Mouse (Mus musculus) C2C12 (cell line): ENCODE measurements around the gene Kcnn3. TPM values are rescaled to one million over a fixed set of nuclear protein-coding genes. Genes with fewer than 3 reads are reported as not detected.

Experiments used
- H3K27me3 ChIP-seq: one replicate; pipeline ENCODE4 v1.6.1; 2011; ENCODE audit not compliant: control insufficient read depth, insufficient read depth, insufficient read length
- H3K36me3 ChIP-seq: one replicate; pipeline ENCODE4 v1.6.1; 2011; ENCODE audit not compliant: control insufficient read depth, insufficient read depth
- H3K4me3 ChIP-seq: one replicate; pipeline ENCODE4 v1.5.1; 2011; ENCODE audit warnings: mild to moderate bottlenecking, control low read depth; ENCODE audit not compliant: poor library complexity, insufficient read depth, severe bottlenecking
- H3K79me2 ChIP-seq: one replicate; pipeline ENCODE4 v1.6.1; 2011; ENCODE audit not compliant: control insufficient read depth, insufficient read depth
- H3K79me3 ChIP-seq: one replicate; pipeline ENCODE4 v1.6.1; 2011; ENCODE audit warnings: low read depth, control low read depth
- H3ac ChIP-seq: one replicate; pipeline ENCODE3; 2011; ENCODE audit warnings: low read depth; ENCODE audit not compliant: control insufficient read depth, insufficient read length
- CEBPB ChIP-seq: IDR thresholded peaks from one replicate; pipeline ENCODE4 v1.6.1; 2011; ENCODE audit warnings: low read depth, mild to moderate bottlenecking, control low read depth, moderate library complexity
- CTCF ChIP-seq: IDR thresholded peaks from one replicate; pipeline ENCODE4 v1.5.1; 2011; ENCODE audit not compliant: control insufficient read depth, insufficient read depth, insufficient read length
- FOSL1 ChIP-seq: IDR thresholded peaks from one replicate; pipeline ENCODE4 v1.8.0; 2011; ENCODE audit warnings: mild to moderate bottlenecking, low read length; ENCODE audit not compliant: poor library complexity, insufficient read depth, severe bottlenecking
- MAX ChIP-seq: IDR thresholded peaks from one replicate; pipeline ENCODE4 v1.6.1; 2011; ENCODE audit warnings: mild to moderate bottlenecking, control low read depth
- MYOD1 ChIP-seq: IDR thresholded peaks from one replicate; pipeline ENCODE4 v1.6.1; 2011; ENCODE audit warnings: low read depth; ENCODE audit not compliant: control insufficient read depth, insufficient read length
- MYOG ChIP-seq: IDR thresholded peaks from one replicate; pipeline ENCODE4 v1.6.1; 2011; ENCODE audit not compliant: control insufficient read depth, insufficient read length; ENCODE audit errors: extremely low read depth
- USF1 ChIP-seq: IDR thresholded peaks from one replicate; pipeline ENCODE4 v1.6.1; 2011; ENCODE audit warnings: low read depth, mild to moderate bottlenecking, control low read depth, moderate library complexity
- long read RNA-seq, 2 experiments: library from polyadenylated mRNA; unstranded; transcript quantifications; one replicate each; pipeline ENCODE4 v2.0.0; 2019 to 2020
- polyA plus RNA-seq: library from polyadenylated mRNA; unstranded; fragments of >200 nt; fragmentation: generic; extraction: Trizol; gene quantifications from one replicate; pipeline ENCODE4 v1.2.1, GENCODE M21; 2012; ENCODE audit warnings: missing spikeins

Gene Kcnn3
- polyA plus RNA-seq: 0.01 TPM
- long read RNA-seq, experiment 1: 0 reads
- long read RNA-seq, experiment 2: 0 reads

- Histone ChIP-seq H3K27me3 (peaks cover 22% of the 10 kb centered on the region), H3K79me2 (no peaks in the 10 kb centered on the region), H3K36me3 (no peaks in the 10 kb centered on the region), H3K4me3 (peak within 1 kb of the TSS; percentile 11), H3ac (no peak within 1 kb of the TSS), H3K79me3 (no peaks in the 10 kb centered on the region)
- TF ChIP-seq USF1 (no peak), MYOG (no peak), FOSL1 (no peak), MYOD1 (no peak), CTCF (no peak), MAX (no peak), CEBPB (no peak)
These were observed at the start of gene Kcnn3 for GRCm38 (mm10) chr3:89519894-89520293. TSS of gene Kcnn3 (plus strand) at chr3:89520164.

GRCm38 (mm10) chr3:89472280-89472679 lies 47.7 kb upstream of the Kcnn3 start:
- H3K79me3 ChIP-seq: no peaks in the 10 kb centered on the region
- no peak overlapping the region for H3K4me3 ChIP-seq
- H3ac ChIP-seq: no peak overlapping the region
- no peaks in the 10 kb centered on the region for H3K27me3 ChIP-seq
- no peaks in the 10 kb centered on the region for H3K36me3 ChIP-seq
- no peaks in the 10 kb centered on the region for H3K79me2 ChIP-seq
- TF ChIP-seq USF1 (no peak), CEBPB (no peak), FOSL1 (no peak), CTCF (no peak), MYOG (no peak), MYOD1 (no peak), MAX (no peak)

GRCm38 (mm10) chr3:89473838-89474237 lies 46.1 kb upstream of the Kcnn3 start:
- H3K79me3 ChIP-seq: no peaks in the 10 kb centered on the region
- TF ChIP-seq FOSL1 (no peak), USF1 (no peak), MYOG (no peak), MAX (no peak), CTCF (no peak), CEBPB (no peak), MYOD1 (no peak)

GRCm38 (mm10) chr3:89479055-89479454 lies 40.9 kb upstream of the Kcnn3 start:
- H3K4me3 ChIP-seq: no peak overlapping the region
- no peaks in the 10 kb centered on the region for H3K79me3 ChIP-seq
- no peaks in the 10 kb centered on the region for H3K36me3 ChIP-seq
- H3K27me3 ChIP-seq: no peaks in the 10 kb centered on the region
- TF ChIP-seq CTCF (no peak), USF1 (no peak), CEBPB (no peak), MAX (no peak), MYOG (no peak), FOSL1 (no peak), MYOD1 (no peak)
- no peak overlapping the region for H3ac ChIP-seq
- no peaks in the 10 kb centered on the region for H3K79me2 ChIP-seq

More at GRCm38 (mm10) chr3:89473838-89474237, 46.1 kb upstream of the Kcnn3 start:
- Histone ChIP-seq H3K36me3 (no peaks in the 10 kb centered on the region), H3ac (no peak overlapping the region), H3K27me3 (no peaks in the 10 kb centered on the region), H3K79me2 (no peaks in the 10 kb centered on the region), H3K4me3 (no peak overlapping the region)

GRCm38 (mm10) chr3:89481488-89481887 lies 38.5 kb upstream of the Kcnn3 start:
- Histone ChIP-seq H3K36me3 (no peaks in the 10 kb centered on the region), H3ac (no peak overlapping the region), H3K79me2 (no peaks in the 10 kb centered on the region), H3K27me3 (peaks cover 4% of the 10 kb centered on the region), H3K79me3 (no peaks in the 10 kb centered on the region), H3K4me3 (no peak overlapping the region)
- TF ChIP-seq USF1: no peak
- no peak for TF ChIP-seq MAX
- no peak for TF ChIP-seq MYOG
- peak; percentile 4 for TF ChIP-seq CTCF
- TF ChIP-seq FOSL1: no peak

GRCm38 (mm10) chr3:89482249-89482648 lies 37.7 kb upstream of the Kcnn3 start:
- no peak overlapping the region for H3ac ChIP-seq
- no peaks in the 10 kb centered on the region for H3K36me3 ChIP-seq
- no peaks in the 10 kb centered on the region for H3K79me2 ChIP-seq
- no peak for TF ChIP-seq MYOD1
- TF ChIP-seq CTCF: no peak
- TF ChIP-seq CEBPB: no peak
- no peak for TF ChIP-seq USF1
- TF ChIP-seq FOSL1: no peak
- no peak for TF ChIP-seq MYOG
- no peak for TF ChIP-seq MAX
- H3K27me3 ChIP-seq: peaks cover 10% of the 10 kb centered on the region
- no peak overlapping the region for H3K4me3 ChIP-seq
- H3K79me3 ChIP-seq: no peaks in the 10 kb centered on the region
